Mouse (Mus musculus): ENCODE data around the gene Ncl.

GRCm38 (mm10) chr1:86395897-86396296 is 36.7 kb upstream of the Ncl start:
- TF ChIP-seq CTCF (IDR thresholded peaks at IDR 0.05) (peak; percentile 38), EP300 (IDR thresholded peaks at IDR 0.05) (no peak)
